Mouse (Mus musculus): Measurements from ENCODE around the gene Taf13. TPM values are rescaled to one million over a fixed set of nuclear protein-coding genes. Genes with fewer than 3 reads are reported as not detected.
"Not testable (repeated sequence)": the region's sequence is repeated elsewhere in the genome, so short reads cannot be mapped to it uniquely, and the experiment has no call there.

Gene Taf13
- total RNA-seq, 2 experiments from 2014 or later = 24.3 to 27.1 TPM

- intact Hi-C loops (cut with DNase I); DNase-seq (ENCODE audit: low spot score in 2 of 2): not testable (repeated sequence)
Measured at GRCm38 (mm10) chr3:108569636-108570035, 1.9 kb upstream of the Taf13 start.

- intact Hi-C loops (cut with DNase I) = no loop called here
- no peak for DNase-seq (ENCODE audit: low spot score in 2 of 2)
Measured at GRCm38 (mm10) chr3:108570813-108571212, 685 bp upstream of the Taf13 start.

GRCm38 (mm10) chr3:108572309-108573010, 962 bp downstream of the Taf13 start:
- intact Hi-C loops (cut with DNase I) = no loop called here
- no peak for DNase-seq (ENCODE audit: low spot score in 2 of 2)

- no peak for DNase-seq (ENCODE audit: low spot score in 2 of 2)
- intact Hi-C loops (cut with DNase I) = no loop called here
Measured at GRCm38 (mm10) chr3:108574018-108574417, 2.5 kb downstream of the Taf13 start.

- intact Hi-C loops (cut with DNase I) = no loop called here
- no peak for DNase-seq (ENCODE audit: low spot score in 2 of 2)
Measured at GRCm38 (mm10) chr3:108584580-108584979, 13.1 kb downstream of the Taf13 start.

GRCm38 (mm10) chr3:108588446-108588845, 16.9 kb downstream of the Taf13 start:
- DNase-seq (ENCODE audit: low spot score in 2 of 2) = no peak
- intact Hi-C loops (cut with DNase I) = no loop called here

GRCm38 (mm10) chr3:108590786-108591529, 19.5 kb downstream of the Taf13 start, which contains the start of gene Wdr47:
Wdr47 (plus strand) TSS chr3:108591279.
- DNase-seq (ENCODE audit: low spot score in 2 of 2) = peak; percentile 95 to 98
- intact Hi-C loops (cut with DNase I) = no loop called here

GRCm38 (mm10) chr3:108591530-108592522, 20.3 kb downstream of the Taf13 start:
- intact Hi-C loops (cut with DNase I) = no loop called here
- peak in 1 of 2 experiments; percentile 23 for DNase-seq (ENCODE audit: low spot score in 2 of 2)

- no peak for DNase-seq (ENCODE audit: low spot score in 2 of 2)
- intact Hi-C loops (cut with DNase I) = no loop called here
Measured at GRCm38 (mm10) chr3:108608906-108609305, 37.4 kb downstream of the Taf13 start.

Small RNA genes within 50 kb of the gene (microRNA-seq; reads per million reads assigned to microRNA genes)
- not detected for gene Gm22860

Other genes starting within 250 kb of the Taf13 start
- gene Mybphl, start 206.8 kb upstream of the Taf13 start, total RNA-seq (2021) = under 1 TPM in 1 of 2 experiments, not detected in 1; 0.25 TPM
- gene Psrc1, start 187.9 kb upstream of the Taf13 start, total RNA-seq (2021) = 10 to 100 TPM; 12.9 to 18.3 TPM
- 100 to 1,000 TPM; 168 to 174 TPM for gene Celsr2, start 156.1 kb upstream of the Taf13 start, total RNA-seq (2021)
- gene Sars, start 126.5 kb upstream of the Taf13 start, total RNA-seq (2021) = 100 to 1,000 TPM; 202 to 231 TPM
- 1 to 10 TPM; 1.9 to 2.7 TPM for gene 1700013F07Rik, start 37.5 kb upstream of the Taf13 start, total RNA-seq (2021)
- 10 to 100 TPM; 34.2 to 37.8 TPM for gene 5330417C22Rik, start 35.2 kb upstream of the Taf13 start, total RNA-seq (2021)
- 10 to 100 TPM; 43.2 to 44.7 TPM for gene Tmem167b, start 9.2 kb upstream of the Taf13 start, total RNA-seq (2021)
- gene Wdr47, start 19.6 kb downstream of the Taf13 start, total RNA-seq (2021) = 100 to 1,000 TPM; 126 TPM
- gene Clcc1, start 82.2 kb downstream of the Taf13 start, total RNA-seq (2021) = 10 to 100 TPM; 29.9 to 33.1 TPM
- gene Gpsm2, start 150.6 kb downstream of the Taf13 start, total RNA-seq (2021) = 10 to 100 TPM; 12.7 to 15.3 TPM
- gene Aknad1, start 168.0 kb downstream of the Taf13 start, total RNA-seq (2021) = not detected

All from left cerebral cortex, postnatal 36 days (tissue).